Mouse (Mus musculus): ENCODE measurements around the gene Mbd6. TPM values are rescaled to one million over a fixed set of nuclear protein-coding genes. Genes with fewer than 3 reads are reported as not detected.
"Not testable (repeated sequence)": the region's sequence is repeated elsewhere in the genome, so short reads cannot be mapped to it uniquely, and the experiment has no call there.

The Mbd6 gene
- polyA plus RNA-seq, 1 experiment from 2014 or later: 19.6 TPM

GRCm38 (mm10) chr10:127325454-127326016, 36.7 kb upstream of the Mbd6 start:
- no peak for ATAC-seq (ENCODE audit: insufficient number of reproducible peaks, low FRiP score, low TSS enrichment, low read depth)
- Histone ChIP-seq H3K4me1 (peaks cover 15% of the 10 kb centered on the region), H3K9ac (no peak overlapping the region), H3K4me3 (replicated peaks) (peak overlapping the region; percentile 43), H3K27ac (replicated peaks) (no peak overlapping the region), H3K9me3 (replicated peaks) (no peaks in the 10 kb centered on the region), H3K27me3 (peaks cover 55% of the 10 kb centered on the region), H3K36me3 (peaks cover 5% of the 10 kb centered on the region; the same call in 1 of the 2 replicates), H3K4me2 (replicated peaks) (peak overlapping the region; percentile 77)
- WGBS: 36% methylated on average over 14 of the region's 14 CpGs

- H3K4me1 ChIP-seq: peaks cover 15% of the 10 kb centered on the region
- H3K9me3 ChIP-seq (replicated peaks): no peaks in the 10 kb centered on the region
- 13% methylated on average over 7 of the region's 7 CpGs for WGBS
- no peak overlapping the region for H3K4me3 ChIP-seq (replicated peaks)
- no peak for ATAC-seq (ENCODE audit: insufficient number of reproducible peaks, low FRiP score, low TSS enrichment, low read depth)
- H3K9ac ChIP-seq: no peak overlapping the region
- H3K27ac ChIP-seq (replicated peaks): no peak overlapping the region
- H3K4me2 ChIP-seq (replicated peaks): no peak overlapping the region
- peaks cover 47% of the 10 kb centered on the region for H3K27me3 ChIP-seq
- no peaks in the 10 kb centered on the region for H3K36me3 ChIP-seq
Measured at GRCm38 (mm10) chr10:127324495-127324894, 35.7 kb upstream of the Mbd6 start.

- Histone ChIP-seq H3K27ac (replicated peaks) (no peak overlapping the region), H3K27me3 (peaks cover 37% of the 10 kb centered on the region), H3K4me3 (replicated peaks) (no peak overlapping the region), H3K9me3 (replicated peaks) (no peaks in the 10 kb centered on the region), H3K4me2 (replicated peaks) (no peak overlapping the region), H3K9ac (no peak overlapping the region), H3K36me3 (no peaks in the 10 kb centered on the region), H3K4me1 (peaks cover 15% of the 10 kb centered on the region)
- WGBS: 69% methylated on average over 17 of the region's 17 CpGs
- ATAC-seq (ENCODE audit: insufficient number of reproducible peaks, low FRiP score, low TSS enrichment, low read depth): no peak
Measured at GRCm38 (mm10) chr10:127323131-127323855, 34.5 kb upstream of the Mbd6 start.

GRCm38 (mm10) chr10:127322669-127323068, 33.9 kb upstream of the Mbd6 start:
- 69% methylated on average over 4 of the region's 4 CpGs for WGBS
- Histone ChIP-seq H3K4me2 (replicated peaks) (no peak overlapping the region), H3K9ac (no peak overlapping the region), H3K36me3 (no peaks in the 10 kb centered on the region), H3K4me1 (peaks cover 15% of the 10 kb centered on the region), H3K27ac (replicated peaks) (no peak overlapping the region), H3K9me3 (replicated peaks) (no peaks in the 10 kb centered on the region), H3K4me3 (replicated peaks) (no peak overlapping the region), H3K27me3 (peaks cover 33% of the 10 kb centered on the region)
- no peak for ATAC-seq (ENCODE audit: insufficient number of reproducible peaks, low FRiP score, low TSS enrichment, low read depth)

DNA sequence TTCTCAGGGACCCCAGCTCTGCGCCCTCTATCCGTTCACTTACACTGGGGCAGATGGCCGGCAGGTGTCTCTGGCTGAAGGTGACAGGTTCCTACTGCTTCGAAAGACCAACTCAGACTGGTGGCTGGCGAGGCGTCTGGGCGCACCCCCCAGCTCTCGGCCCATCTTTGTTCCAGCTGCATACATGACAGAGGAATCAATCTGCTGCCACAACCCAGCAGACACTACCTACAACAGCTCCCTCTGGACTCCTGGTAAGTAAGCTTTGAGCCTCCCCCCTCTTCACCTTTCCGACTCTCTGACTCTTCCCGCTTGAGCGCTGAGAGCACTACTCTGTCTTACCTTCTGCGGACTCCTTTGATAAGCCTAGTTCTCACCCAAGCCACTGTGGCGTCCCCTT, 33.4 kb upstream of the Mbd6 start:
- H3K9ac ChIP-seq: no peak overlapping the region
- no peak overlapping the region for H3K4me2 ChIP-seq (replicated peaks)
- 70% methylated on average over 13 of the region's 13 CpGs for WGBS
- no peak overlapping the region for H3K4me3 ChIP-seq (replicated peaks)
- peaks cover 28% of the 10 kb centered on the region for H3K27me3 ChIP-seq
- H3K9me3 ChIP-seq (replicated peaks): no peaks in the 10 kb centered on the region
- peaks cover 15% of the 10 kb centered on the region for H3K4me1 ChIP-seq
- H3K36me3 ChIP-seq: no peaks in the 10 kb centered on the region
- H3K27ac ChIP-seq (replicated peaks): no peak overlapping the region
- ATAC-seq (ENCODE audit: insufficient number of reproducible peaks, low FRiP score, low TSS enrichment, low read depth): no peak

- peaks cover 22% of the 10 kb centered on the region for H3K27me3 ChIP-seq
- H3K27ac ChIP-seq (replicated peaks): no peak within 1 kb of the TSS
- 62% methylated on average over 3 of the region's 3 CpGs for WGBS
Measured at GRCm38 (mm10) chr10:127321621-127322020, 32.8 kb upstream of the Mbd6 start, which contains the start of gene Arhgap9. Gene Arhgap9 (plus strand): TSS chr10:127321964.

DNA sequence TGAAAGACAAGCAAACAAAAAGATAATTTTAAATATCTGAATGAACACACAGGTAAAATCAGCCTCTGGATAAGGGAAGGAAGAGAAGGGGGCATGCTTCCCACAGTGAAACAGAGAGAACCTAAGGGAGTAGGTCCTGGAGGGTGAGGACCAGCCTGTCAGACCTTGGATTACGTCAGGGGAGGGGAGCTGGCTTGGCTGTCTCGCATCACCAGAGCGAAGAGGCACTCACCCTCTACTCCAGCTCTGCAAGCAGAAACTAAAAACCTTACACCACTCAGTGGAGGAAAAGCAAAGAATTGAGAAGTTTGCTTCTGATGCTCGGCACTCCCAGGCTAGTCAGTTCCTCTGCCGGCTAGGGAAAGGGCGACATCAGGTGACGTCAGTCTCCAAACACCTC, 31.2 kb upstream of the Mbd6 start:
- H3K27ac ChIP-seq (replicated peaks): no peak overlapping the region
- H3K36me3 ChIP-seq: no peaks in the 10 kb centered on the region
- no peak overlapping the region for H3K4me3 ChIP-seq (replicated peaks)
- H3K4me2 ChIP-seq (replicated peaks): no peak overlapping the region
- no peak overlapping the region for H3K9ac ChIP-seq
- H3K27me3 ChIP-seq: peaks cover 9% of the 10 kb centered on the region
- WGBS: 73% methylated on average over 7 of the region's 7 CpGs
- no peaks in the 10 kb centered on the region for H3K4me1 ChIP-seq
- H3K9me3 ChIP-seq (replicated peaks): no peaks in the 10 kb centered on the region
- no peak for ATAC-seq (ENCODE audit: insufficient number of reproducible peaks, low FRiP score, low TSS enrichment, low read depth)

More at GRCm38 (mm10) chr10:127321621-127322020, 32.8 kb upstream of the Mbd6 start, which contains the start of gene Arhgap9:
- H3K4me2 ChIP-seq (replicated peaks): no peak within 1 kb of the TSS
- H3K4me3 ChIP-seq (replicated peaks): no peak within 1 kb of the TSS
- H3K9ac ChIP-seq: no peak within 1 kb of the TSS
- H3K4me1 ChIP-seq: peaks cover 10% of the 10 kb centered on the region
- no peaks in the 10 kb centered on the region for H3K9me3 ChIP-seq (replicated peaks)
- H3K36me3 ChIP-seq: no peaks in the 10 kb centered on the region
- no peak for ATAC-seq (ENCODE audit: insufficient number of reproducible peaks, low FRiP score, low TSS enrichment, low read depth)

- Histone ChIP-seq H3K9me3 (replicated peaks) (no peaks in the 10 kb centered on the region), H3K27ac (replicated peaks) (no peak overlapping the region), H3K9ac (no peak overlapping the region), H3K27me3 (0 out of 2 replicates have a peak, but pooled peaks cover 5% of the 10 kb centered on the region), H3K4me1 (no peaks in the 10 kb centered on the region), H3K4me3 (replicated peaks) (no peak overlapping the region), H3K4me2 (replicated peaks) (no peak overlapping the region), H3K36me3 (no peaks in the 10 kb centered on the region)
- ATAC-seq (ENCODE audit: insufficient number of reproducible peaks, low FRiP score, low TSS enrichment, low read depth): no peak
- WGBS: 36% methylated on average over 4 of the region's 4 CpGs
Measured at GRCm38 (mm10) chr10:127318009-127318408, 29.2 kb upstream of the Mbd6 start.

GRCm38 (mm10) chr10:127317277-127317676, 28.5 kb upstream of the Mbd6 start:
- H3K4me2 ChIP-seq (replicated peaks): no peak overlapping the region

DNA sequence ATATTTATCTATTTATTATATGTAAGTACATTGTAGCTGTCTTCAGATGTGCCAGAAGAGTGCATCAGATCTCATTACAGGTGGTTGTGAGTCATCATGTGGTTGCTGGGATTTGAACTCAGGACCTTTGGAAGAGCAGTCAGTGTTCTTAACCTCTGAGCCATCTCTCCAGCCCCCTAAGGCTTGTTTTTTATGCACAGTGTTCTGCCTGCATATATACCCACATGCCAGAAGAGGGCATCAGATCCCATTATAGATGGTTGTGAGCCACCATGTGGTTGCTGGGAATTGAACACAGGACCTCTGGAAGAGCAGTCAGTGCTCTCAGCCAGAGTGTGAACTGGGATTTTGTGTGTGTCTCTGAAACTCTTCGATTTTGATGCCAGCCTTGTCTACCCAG, 26.1 kb upstream of the Mbd6 start:
- H3K4me1 ChIP-seq: peaks cover 11% of the 10 kb centered on the region
- WGBS: 73% methylated on average over 1 of the region's 1 CpGs
- not testable (repeated sequence) for H3K4me3 ChIP-seq (replicated peaks); H3K9me3 ChIP-seq (replicated peaks); H3K36me3 ChIP-seq; H3K9ac ChIP-seq; H3K4me2 ChIP-seq (replicated peaks); ATAC-seq (ENCODE audit: insufficient number of reproducible peaks, low FRiP score, low TSS enrichment, low read depth); H3K27ac ChIP-seq (replicated peaks); H3K27me3 ChIP-seq

More at GRCm38 (mm10) chr10:127317277-127317676, 28.5 kb upstream of the Mbd6 start:
- WGBS: 75% methylated on average over 2 of the region's 2 CpGs
- H3K36me3 ChIP-seq: no peaks in the 10 kb centered on the region
- H3K9me3 ChIP-seq (replicated peaks): no peaks in the 10 kb centered on the region
- no peak for ATAC-seq (ENCODE audit: insufficient number of reproducible peaks, low FRiP score, low TSS enrichment, low read depth)
- H3K27ac ChIP-seq (replicated peaks): no peak overlapping the region
- H3K9ac ChIP-seq: no peak overlapping the region
- no peaks in the 10 kb centered on the region for H3K4me1 ChIP-seq
- no peak overlapping the region for H3K4me3 ChIP-seq (replicated peaks)
- 0 out of 2 replicates have a peak, but pooled peaks cover 5% of the 10 kb centered on the region for H3K27me3 ChIP-seq

DNA sequence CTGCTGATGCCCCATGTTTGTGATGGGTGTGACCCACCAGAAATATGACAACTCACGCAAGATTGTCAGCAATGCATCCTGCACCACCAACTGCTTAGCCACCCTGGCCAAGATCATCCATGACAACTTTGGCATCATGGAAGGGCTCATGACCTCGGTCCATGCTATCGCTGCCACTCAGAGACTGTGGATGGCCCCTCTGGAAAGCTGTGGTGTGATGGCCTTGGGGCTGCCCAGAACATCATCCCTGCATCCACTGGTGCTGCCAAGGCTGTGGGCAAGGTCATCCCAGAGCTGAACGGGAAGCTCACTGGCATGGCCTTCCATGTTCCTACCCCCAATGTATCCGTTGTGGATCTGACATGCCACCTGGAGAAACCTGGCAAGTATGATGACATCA, 24.7 kb upstream of the Mbd6 start:
- 94% methylated on average over 5 of the region's 5 CpGs for WGBS

More for the DNA sequence above, 24.7 kb upstream of the Mbd6 start:
- H3K27ac ChIP-seq (replicated peaks); H3K4me3 ChIP-seq (replicated peaks); H3K4me2 ChIP-seq (replicated peaks); H3K9ac ChIP-seq; H3K9me3 ChIP-seq (replicated peaks); ATAC-seq (ENCODE audit: insufficient number of reproducible peaks, low FRiP score, low TSS enrichment, low read depth); H3K27me3 ChIP-seq: not testable (repeated sequence)
- Histone ChIP-seq H3K36me3 (peaks cover 12% of the 10 kb centered on the region), H3K4me1 (peaks cover 12% of the 10 kb centered on the region)
